Mouse (Mus musculus): ENCODE data around the gene Eif4e3. TPM values are rescaled to one million over a fixed set of nuclear protein-coding genes. Genes with fewer than 3 reads are reported as not detected.

The Eif4e3 gene
- polyA plus RNA-seq, 1 experiment from 2014 or later = 19.8 TPM

DNA sequence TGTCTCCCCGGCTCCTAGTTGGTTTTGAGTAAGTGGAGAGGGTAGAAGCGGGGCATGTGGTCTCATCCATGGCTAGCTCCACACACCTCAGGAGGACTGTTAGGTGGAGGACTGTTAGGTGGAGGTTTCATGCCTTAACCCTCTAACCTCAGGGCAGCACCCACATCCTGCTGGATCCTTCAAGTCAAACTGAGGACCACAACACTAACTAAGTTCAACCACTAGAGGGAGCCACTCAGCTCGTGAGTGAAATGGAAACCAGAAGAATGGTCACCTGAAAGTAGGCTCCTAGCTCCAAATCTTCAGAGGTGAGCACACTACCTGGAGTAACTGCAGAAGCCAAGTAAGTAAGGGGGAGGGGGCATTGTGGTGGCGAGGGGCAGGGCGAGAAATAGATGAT lies 18.3 kb upstream of the Eif4e3 start:
- no peak overlapping the region for H3K9ac ChIP-seq (replicated peaks)
- H3K27me3 ChIP-seq = peaks cover 5% of the 10 kb centered on the region
- no peaks in the 10 kb centered on the region for H3K36me3 ChIP-seq
- H3K4me1 ChIP-seq (replicated peaks) = 0 out of 2 replicates have a peak, but pooled peaks cover 4% of the 10 kb centered on the region
- H3K4me3 ChIP-seq (replicated peaks) = no peak overlapping the region
- 50% methylated on average over 5 of the region's 5 CpGs for WGBS
- no peak overlapping the region for H3K27ac ChIP-seq
- H3K4me2 ChIP-seq = no peak overlapping the region
- H3K9me3 ChIP-seq = peaks cover 7% of the 10 kb centered on the region
- ATAC-seq (ENCODE audit: insufficient number of reproducible peaks, insufficient read depth, low FRiP score, low TSS enrichment, low read depth) = no peak

DNA sequence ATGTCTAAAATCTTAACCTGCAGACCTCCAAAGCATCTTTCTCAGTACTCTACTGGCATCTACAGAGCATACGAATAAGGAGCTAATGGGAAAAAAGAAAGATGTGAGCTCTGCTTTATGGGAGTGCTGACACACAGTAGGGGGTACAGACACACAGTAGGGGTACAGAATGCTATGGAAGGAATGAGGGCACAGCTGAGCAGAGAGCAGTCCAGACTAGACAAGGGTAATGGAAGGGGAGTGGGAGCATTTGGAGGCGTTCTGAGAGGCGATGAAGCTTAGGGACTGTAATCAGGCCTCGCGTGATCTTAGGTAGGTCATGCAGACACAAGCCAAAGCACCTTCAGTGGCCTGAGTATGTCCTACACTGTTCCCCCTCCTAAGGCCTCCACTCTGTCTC lies 17.4 kb upstream of the Eif4e3 start:
- ATAC-seq (ENCODE audit: insufficient number of reproducible peaks, insufficient read depth, low FRiP score, low TSS enrichment, low read depth) = no peak
- Histone ChIP-seq H3K27me3 (no peaks in the 10 kb centered on the region), H3K9me3 (peaks cover 7% of the 10 kb centered on the region), H3K4me3 (replicated peaks) (no peak overlapping the region), H3K36me3 (no peaks in the 10 kb centered on the region), H3K27ac (no peak overlapping the region), H3K4me2 (no peak overlapping the region), H3K9ac (replicated peaks) (no peak overlapping the region), H3K4me1 (replicated peaks) (0 out of 2 replicates have a peak, but pooled peaks cover 4% of the 10 kb centered on the region)
- WGBS = 86% methylated on average over 5 of the region's 5 CpGs

DNA sequence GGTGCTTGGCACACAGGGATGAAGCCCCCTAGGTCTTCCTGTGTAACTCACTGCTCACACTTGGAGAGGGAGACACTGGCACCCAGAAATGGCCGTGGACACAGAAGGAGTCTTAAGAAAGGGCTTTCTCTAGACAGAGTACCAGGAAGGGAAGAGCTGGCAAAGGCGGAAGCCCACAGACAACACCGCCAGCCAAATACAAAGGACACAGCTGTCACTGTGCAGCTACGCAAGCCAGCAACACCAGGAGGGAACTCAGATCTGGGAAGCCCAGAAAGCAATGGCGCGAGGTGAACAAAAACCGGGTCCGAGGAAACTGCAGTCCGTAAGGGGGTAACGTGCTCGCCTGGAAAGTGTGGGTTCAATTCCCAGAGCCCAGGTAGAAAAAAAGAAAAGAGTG lies 11.5 kb upstream of the Eif4e3 start:
- no peaks in the 10 kb centered on the region for H3K4me1 ChIP-seq (replicated peaks)
- H3K9ac ChIP-seq (replicated peaks) = no peak overlapping the region
- 88% methylated on average over 11 of the region's 11 CpGs for WGBS
- no peak overlapping the region for H3K4me3 ChIP-seq (replicated peaks)
- H3K9me3 ChIP-seq = no peaks in the 10 kb centered on the region
- H3K27me3 ChIP-seq = no peaks in the 10 kb centered on the region; the same call in 1 of the 2 replicates
- no peak for ATAC-seq (ENCODE audit: insufficient number of reproducible peaks, insufficient read depth, low FRiP score, low TSS enrichment, low read depth)
- no peak overlapping the region for H3K4me2 ChIP-seq
- no peaks in the 10 kb centered on the region for H3K36me3 ChIP-seq
- H3K27ac ChIP-seq = no peak overlapping the region

DNA sequence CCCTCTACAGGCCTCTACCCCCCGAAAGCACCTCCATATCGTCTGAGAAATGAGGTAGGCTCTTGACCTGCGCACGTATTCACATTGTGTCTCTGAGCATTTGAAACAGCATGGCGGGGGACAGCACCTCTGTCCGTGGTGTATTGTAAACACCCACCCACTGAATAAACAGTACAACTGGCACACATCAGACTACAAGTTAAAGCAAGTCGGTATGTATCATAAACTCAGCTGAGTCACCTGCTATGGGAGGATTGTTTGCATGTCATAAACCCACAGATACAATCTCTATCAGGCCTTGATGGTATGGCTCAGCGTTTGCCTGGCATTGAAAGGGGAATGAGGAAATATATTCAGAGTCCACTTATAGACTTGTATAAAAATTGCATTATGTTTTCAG lies 10.8 kb upstream of the Eif4e3 start:
- H3K36me3 ChIP-seq = no peaks in the 10 kb centered on the region
- no peak overlapping the region for H3K4me2 ChIP-seq
- WGBS = 88% methylated on average over 8 of the region's 8 CpGs
- H3K27ac ChIP-seq = no peak overlapping the region
- H3K4me1 ChIP-seq (replicated peaks) = no peaks in the 10 kb centered on the region
- H3K4me3 ChIP-seq (replicated peaks) = no peak overlapping the region
- H3K27me3 ChIP-seq = no peaks in the 10 kb centered on the region; the same call in 1 of the 2 replicates
- no peaks in the 10 kb centered on the region for H3K9me3 ChIP-seq
- no peak for ATAC-seq (ENCODE audit: insufficient number of reproducible peaks, insufficient read depth, low FRiP score, low TSS enrichment, low read depth)
- no peak overlapping the region for H3K9ac ChIP-seq (replicated peaks)

DNA sequence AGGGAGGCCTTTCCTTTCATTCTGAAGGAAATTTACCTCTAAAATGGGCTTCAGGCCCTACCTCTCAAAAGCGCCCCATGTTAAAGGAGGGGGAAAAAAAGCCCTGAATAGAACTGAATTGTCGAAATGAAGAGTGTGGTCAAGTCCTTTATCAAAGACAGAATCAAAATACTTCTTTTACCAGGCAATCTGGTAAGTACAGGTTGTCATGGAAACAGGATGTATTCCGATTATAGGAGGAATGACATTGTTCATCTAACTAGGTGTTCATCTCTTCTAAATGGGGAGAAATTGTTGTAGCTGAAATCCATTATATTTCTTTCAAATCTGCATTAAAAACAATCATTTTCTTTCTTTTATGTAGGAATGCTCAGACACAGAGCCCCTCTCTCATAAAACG lies 7.9 kb upstream of the Eif4e3 start:
- 82% methylated on average over 4 of the region's 4 CpGs for WGBS
- ATAC-seq (ENCODE audit: insufficient number of reproducible peaks, insufficient read depth, low FRiP score, low TSS enrichment, low read depth) = no peak
- no peaks in the 10 kb centered on the region for H3K9me3 ChIP-seq
- H3K4me3 ChIP-seq (replicated peaks) = no peak overlapping the region
- no peaks in the 10 kb centered on the region; the same call in 1 of the 2 replicates for H3K27me3 ChIP-seq
- H3K4me1 ChIP-seq (replicated peaks) = peaks cover 6% of the 10 kb centered on the region; the same call in 1 of the 2 replicates
- H3K9ac ChIP-seq (replicated peaks) = no peak overlapping the region
- no peak overlapping the region for H3K4me2 ChIP-seq
- no peaks in the 10 kb centered on the region for H3K36me3 ChIP-seq
- H3K27ac ChIP-seq = no peak overlapping the region

DNA sequence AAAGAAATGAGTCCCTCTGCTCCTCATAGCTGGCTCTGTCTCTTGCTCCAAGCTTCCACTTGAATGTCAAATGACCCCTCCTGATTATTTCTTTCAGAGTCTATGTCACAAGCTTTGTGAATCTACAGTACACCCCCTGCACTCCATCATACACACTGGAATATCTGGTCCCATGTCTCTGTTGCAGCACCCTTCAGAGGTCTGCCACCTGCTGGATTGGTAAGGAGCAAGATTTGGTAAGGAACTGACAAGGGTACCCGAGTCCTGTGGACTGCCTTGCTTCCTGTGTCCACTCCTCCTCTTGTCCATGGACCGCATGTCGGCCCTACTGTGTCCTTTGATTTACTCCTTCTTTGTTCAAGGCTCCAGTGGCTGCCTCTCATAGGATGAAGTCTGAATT lies 5.2 kb upstream of the Eif4e3 start:
- Histone ChIP-seq H3K27me3 (no peaks in the 10 kb centered on the region), H3K27ac (no peak overlapping the region), H3K36me3 (no peaks in the 10 kb centered on the region), H3K9ac (replicated peaks) (no peak overlapping the region), H3K4me2 (no peak overlapping the region), H3K9me3 (no peaks in the 10 kb centered on the region), H3K4me1 (replicated peaks) (peaks cover 19% of the 10 kb centered on the region), H3K4me3 (replicated peaks) (no peak overlapping the region)
- no peak for ATAC-seq (ENCODE audit: insufficient number of reproducible peaks, insufficient read depth, low FRiP score, low TSS enrichment, low read depth)
- WGBS = 71% methylated on average over 3 of the region's 3 CpGs

DNA sequence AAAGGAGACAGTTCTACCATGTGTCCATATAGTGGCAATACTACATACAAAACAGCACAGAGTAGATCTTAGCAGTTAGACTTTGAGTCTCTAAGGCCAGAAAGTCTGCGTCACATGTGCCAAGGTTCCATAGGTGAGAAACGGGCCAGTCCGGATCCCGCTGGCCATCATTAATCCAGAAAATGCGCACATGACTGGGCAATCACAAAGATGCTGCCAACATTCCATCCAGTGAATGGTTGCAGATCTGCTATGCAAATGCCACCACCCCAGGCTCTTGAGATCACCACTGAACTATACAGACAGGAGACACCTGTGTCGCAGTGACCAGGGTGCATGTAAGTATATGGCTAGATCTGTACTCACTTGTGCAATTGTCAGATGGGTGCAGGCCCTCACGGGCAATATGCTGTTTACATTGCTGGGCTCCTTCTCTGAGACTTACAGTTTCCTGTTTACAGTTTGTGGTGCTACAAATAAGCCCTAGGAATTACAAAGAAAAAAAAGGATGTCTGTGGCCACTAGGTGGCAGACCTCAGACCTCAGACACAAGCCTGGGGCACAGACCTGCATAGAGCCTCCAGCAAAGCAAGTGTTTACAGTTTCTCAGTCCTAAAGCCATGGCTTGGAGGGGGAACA lies 4.0 kb upstream of the Eif4e3 start:
- Histone ChIP-seq H3K9ac (replicated peaks) (no peak overlapping the region), H3K4me1 (replicated peaks) (peaks cover 19% of the 10 kb centered on the region), H3K4me3 (replicated peaks) (no peak overlapping the region), H3K9me3 (no peaks in the 10 kb centered on the region), H3K27ac (no peak overlapping the region), H3K36me3 (no peaks in the 10 kb centered on the region), H3K4me2 (no peak overlapping the region), H3K27me3 (no peaks in the 10 kb centered on the region)
- 79% methylated on average over 7 of the region's 7 CpGs for WGBS
- no peak; the same call in 1 of the 2 replicates for ATAC-seq (ENCODE audit: insufficient number of reproducible peaks, insufficient read depth, low FRiP score, low TSS enrichment, low read depth)

DNA sequence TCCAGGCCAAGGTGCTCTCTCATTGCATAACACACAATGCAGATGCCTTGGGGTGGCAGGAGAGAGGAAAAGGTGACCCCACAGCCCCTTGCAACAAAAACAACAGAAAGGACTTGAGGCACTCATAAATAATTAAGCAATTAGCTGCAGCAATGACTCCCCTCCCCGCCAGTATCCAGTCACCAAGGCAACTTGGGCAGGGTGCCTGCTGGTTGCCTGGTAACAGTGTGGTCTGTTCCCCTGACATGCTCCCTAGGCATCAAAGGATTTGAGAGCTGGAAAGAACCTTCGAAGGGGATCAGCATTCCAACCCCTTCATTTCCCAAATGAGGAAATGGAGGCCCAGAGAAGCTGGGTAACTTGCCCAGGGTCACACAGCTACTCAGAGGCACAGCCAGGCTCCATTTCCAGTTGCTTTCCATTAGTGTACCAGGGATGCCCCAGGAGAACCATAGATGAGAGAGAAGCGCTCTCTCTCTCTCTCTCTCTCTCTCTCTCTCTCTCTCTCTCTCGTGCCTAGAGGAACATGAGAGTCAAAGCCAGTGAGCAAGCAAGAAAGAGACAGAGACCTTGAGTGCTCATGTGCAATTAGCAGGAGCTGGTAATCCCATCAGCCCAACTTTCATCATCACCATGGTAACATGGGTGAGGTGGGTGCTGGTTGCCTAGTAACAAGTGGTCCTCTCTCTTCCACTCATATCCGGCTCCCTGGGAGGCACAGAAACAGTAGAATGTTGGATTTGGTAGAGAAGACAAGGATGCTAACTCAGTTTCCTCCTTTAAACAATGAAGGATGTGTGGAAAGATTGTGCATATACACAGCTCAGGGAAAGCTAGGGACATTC lies 3.1 kb upstream of the Eif4e3 start:
- H3K27ac ChIP-seq = no peak overlapping the region
- H3K27me3 ChIP-seq = 0 out of 2 replicates have a peak, but pooled peaks cover under 1% of the 10 kb centered on the region
- H3K9ac ChIP-seq (replicated peaks) = no peak overlapping the region
- H3K9me3 ChIP-seq = no peaks in the 10 kb centered on the region
- no peak overlapping the region for H3K4me2 ChIP-seq
- 31% methylated on average over 5 of the region's 5 CpGs for WGBS
- H3K4me3 ChIP-seq (replicated peaks) = no peak overlapping the region
- no peak for ATAC-seq (ENCODE audit: insufficient number of reproducible peaks, insufficient read depth, low FRiP score, low TSS enrichment, low read depth)
- H3K36me3 ChIP-seq = no peaks in the 10 kb centered on the region
- H3K4me1 ChIP-seq (replicated peaks) = peaks cover 20% of the 10 kb centered on the region

DNA sequence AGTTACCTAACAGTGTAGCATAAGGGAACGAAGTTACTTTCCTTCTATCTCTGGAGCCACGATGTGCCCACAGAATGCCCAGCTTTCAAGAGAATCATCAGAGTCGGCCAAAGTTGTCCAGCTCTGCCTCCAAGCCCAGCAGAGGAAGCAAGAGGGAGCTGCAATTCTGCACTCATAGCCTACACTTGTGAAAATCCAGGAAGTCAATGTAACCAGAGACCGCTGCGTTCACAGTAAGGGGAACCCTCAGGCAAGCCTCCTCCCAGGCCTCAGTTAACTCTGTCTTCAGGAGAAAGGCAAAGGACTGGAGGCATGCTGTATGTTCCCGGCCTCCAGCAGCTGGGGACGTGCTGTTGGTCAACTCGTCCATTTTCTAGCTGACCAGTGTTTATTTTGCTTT lies 719 bp upstream of the Eif4e3 start:
- Histone ChIP-seq H3K27ac (peak overlapping the region; percentile 73), H3K4me3 (replicated peaks) (peak overlapping the region; percentile 85), H3K4me1 (replicated peaks) (peaks cover 26% of the 10 kb centered on the region), H3K36me3 (no peaks in the 10 kb centered on the region), H3K27me3 (0 out of 2 replicates have a peak, but pooled peaks cover 6% of the 10 kb centered on the region), H3K9me3 (no peaks in the 10 kb centered on the region), H3K4me2 (peak overlapping the region; percentile 88), H3K9ac (replicated peaks) (no peak overlapping the region; the same call in 1 of the 2 replicates)
- 16% methylated on average over 8 of the region's 8 CpGs for WGBS
- ATAC-seq (ENCODE audit: insufficient number of reproducible peaks, insufficient read depth, low FRiP score, low TSS enrichment, low read depth) = no peak

DNA sequence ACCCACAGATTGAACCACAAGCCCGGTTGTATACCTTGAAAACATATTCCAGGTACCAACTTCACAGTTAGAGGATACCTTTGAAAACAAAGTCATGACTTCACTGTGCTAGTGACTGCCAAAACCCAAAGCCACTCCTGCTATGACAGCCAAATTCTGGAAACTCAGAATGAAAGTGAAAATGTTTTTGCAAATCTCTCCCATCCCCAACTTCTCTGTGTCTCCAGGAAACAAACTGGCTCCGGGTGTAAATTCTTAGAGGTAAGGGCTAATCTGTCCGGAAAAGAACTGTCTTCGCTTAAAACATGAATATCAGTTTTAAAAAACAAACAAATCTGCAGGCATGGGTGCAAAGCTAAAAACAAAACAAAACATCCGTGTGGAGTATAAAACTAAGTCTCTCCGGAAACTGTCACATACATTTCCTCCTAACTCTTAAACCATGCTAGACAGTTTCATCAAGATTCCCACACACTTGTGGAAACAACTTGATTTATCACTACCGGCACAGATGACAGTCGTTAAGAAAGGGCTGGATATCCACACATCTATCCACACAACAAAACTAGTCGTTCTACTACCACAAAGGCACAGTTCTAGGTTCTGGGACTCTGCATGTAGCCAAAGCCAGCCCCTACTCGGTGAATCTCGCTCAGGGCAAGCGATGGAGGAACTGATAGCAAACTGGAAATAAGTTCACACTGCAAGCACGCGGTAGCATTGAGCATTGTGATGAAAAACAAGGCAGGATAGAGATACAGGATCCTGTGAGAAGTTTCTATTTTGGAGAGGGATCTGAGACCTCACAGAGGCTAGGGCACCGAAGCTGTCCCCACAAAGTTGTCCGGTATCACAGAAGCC lies 884 bp downstream of the Eif4e3 start:
- H3K9me3 ChIP-seq = no peaks in the 10 kb centered on the region
- peak overlapping the region; percentile 85 for H3K4me3 ChIP-seq (replicated peaks)
- ATAC-seq (ENCODE audit: insufficient number of reproducible peaks, insufficient read depth, low FRiP score, low TSS enrichment, low read depth) = no peak
- no peaks in the 10 kb centered on the region for H3K36me3 ChIP-seq
- peak overlapping the region; percentile 89 for H3K9ac ChIP-seq (replicated peaks)
- 0 out of 2 replicates have a peak, but pooled peaks cover 6% of the 10 kb centered on the region for H3K27me3 ChIP-seq
- peaks cover 26% of the 10 kb centered on the region for H3K4me1 ChIP-seq (replicated peaks)
- H3K27ac ChIP-seq = peak overlapping the region; percentile 73
- peak overlapping the region; percentile 88 for H3K4me2 ChIP-seq
- 31% methylated on average over 16 of the region's 16 CpGs for WGBS

DNA sequence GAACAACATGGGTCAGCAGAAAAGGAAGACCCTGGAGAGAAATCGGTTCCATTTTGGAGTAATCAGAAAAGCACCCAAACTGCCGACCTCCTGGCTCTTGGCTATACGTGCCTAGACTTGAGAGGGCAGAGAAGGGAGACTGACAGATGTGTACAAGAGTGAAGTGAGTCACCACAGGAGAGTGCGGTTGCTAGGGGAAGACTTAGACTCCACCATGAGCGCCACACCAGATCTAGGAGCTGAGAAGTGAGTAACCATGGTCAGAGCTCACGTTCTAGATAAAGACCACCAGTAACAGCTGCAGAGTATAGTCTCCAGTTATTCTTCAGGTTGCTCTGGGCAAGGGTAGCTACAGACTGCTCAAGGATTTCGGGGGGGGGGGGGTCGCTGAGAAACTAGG lies 3.3 kb downstream of the Eif4e3 start:
- Histone ChIP-seq H3K9ac (replicated peaks) (no peak overlapping the region), H3K4me3 (replicated peaks) (no peak overlapping the region), H3K9me3 (no peaks in the 10 kb centered on the region), H3K27me3 (0 out of 2 replicates have a peak, but pooled peaks cover 6% of the 10 kb centered on the region), H3K4me1 (replicated peaks) (peaks cover 20% of the 10 kb centered on the region), H3K36me3 (no peaks in the 10 kb centered on the region), H3K27ac (no peak overlapping the region), H3K4me2 (no peak overlapping the region)
- WGBS = 80% methylated on average over 8 of the region's 8 CpGs
- ATAC-seq (ENCODE audit: insufficient number of reproducible peaks, insufficient read depth, low FRiP score, low TSS enrichment, low read depth) = no peak
